Mouse (Mus musculus): ENCODE data around the gene Rarres1. TPM values are rescaled to one million over a fixed set of nuclear protein-coding genes. Genes with fewer than 3 reads are reported as not detected.

The Rarres1 gene
- polyA plus RNA-seq, 1 experiment from 2014 or later = 1.6 TPM

DNA sequence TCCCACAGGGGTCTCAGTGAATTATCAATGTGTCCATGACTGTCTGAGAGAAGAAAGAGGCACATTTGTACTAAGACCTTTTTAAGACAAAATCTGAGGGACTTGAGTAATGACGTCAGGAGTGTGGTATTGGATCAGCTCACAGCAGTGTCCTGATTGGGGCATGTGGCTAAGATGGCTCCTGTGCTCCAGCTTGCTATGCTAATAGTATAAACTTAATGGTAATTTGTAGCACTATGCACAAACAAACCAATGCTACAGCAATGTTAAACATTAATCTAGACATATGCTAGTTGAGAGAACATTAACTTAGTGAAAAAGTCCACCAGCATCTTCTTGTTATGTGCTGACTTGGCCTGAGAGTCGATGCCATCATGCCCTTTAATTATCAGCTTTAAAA, 30.1 kb downstream of the Rarres1 start:
- Histone ChIP-seq H3K9ac (no peak overlapping the region), H3K36me3 (no peaks in the 10 kb centered on the region), H3K4me2 (no peak overlapping the region), H3K4me1 (no peaks in the 10 kb centered on the region), H3K9me3 (replicated peaks) (no peaks in the 10 kb centered on the region), H3K4me3 (no peak overlapping the region), H3K27me3 (replicated peaks) (no peaks in the 10 kb centered on the region), H3K27ac (no peak overlapping the region)
- ATAC-seq = no peak
- WGBS (ENCODE audit: insufficient replicate concordance) = 67% methylated on average over 2 of the region's 2 CpGs

- Histone ChIP-seq H3K4me3 (no peak overlapping the region), H3K27me3 (replicated peaks) (no peaks in the 10 kb centered on the region), H3K9ac (no peak overlapping the region), H3K27ac (no peak overlapping the region), H3K4me2 (no peak overlapping the region), H3K9me3 (replicated peaks) (no peaks in the 10 kb centered on the region), H3K4me1 (no peaks in the 10 kb centered on the region), H3K36me3 (0 out of 2 replicates have a peak, but pooled peaks cover 8% of the 10 kb centered on the region)
- ATAC-seq = no peak
- WGBS (ENCODE audit: insufficient replicate concordance) = 74% methylated on average over 10 of the region's 10 CpGs
Measured at GRCm38 (mm10) chr3:67482400-67482799, 32.9 kb downstream of the Rarres1 start.

DNA sequence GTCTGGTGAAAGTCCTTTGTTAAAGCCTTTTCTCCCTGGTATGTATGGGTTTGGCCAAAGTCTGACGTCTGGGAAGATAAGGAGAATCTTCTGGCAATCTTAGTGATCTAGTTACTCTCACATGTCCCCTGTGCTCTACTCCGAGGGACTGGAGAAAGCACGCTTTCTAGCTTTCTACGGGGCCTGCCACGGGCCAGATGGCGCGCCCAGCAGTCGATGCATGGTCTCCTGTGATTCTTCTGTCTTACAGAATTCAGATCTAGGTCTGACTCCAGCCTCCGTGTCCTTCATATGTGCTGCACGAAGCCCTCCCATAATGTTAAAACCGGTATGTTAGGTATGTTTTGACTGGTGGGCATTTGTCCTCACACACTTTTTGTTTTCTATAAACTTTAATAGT, 35.5 kb downstream of the Rarres1 start:
- 85% methylated on average over 11 of the region's 11 CpGs for WGBS (ENCODE audit: insufficient replicate concordance)
- Histone ChIP-seq H3K36me3 (peaks cover 30% of the 10 kb centered on the region), H3K4me2 (no peak overlapping the region), H3K4me1 (no peaks in the 10 kb centered on the region), H3K27ac (no peak overlapping the region), H3K4me3 (no peak overlapping the region), H3K9ac (no peak overlapping the region), H3K9me3 (replicated peaks) (no peaks in the 10 kb centered on the region), H3K27me3 (replicated peaks) (no peaks in the 10 kb centered on the region)
- ATAC-seq = no peak

GRCm38 (mm10) chr3:67473438-67473837, 41.9 kb downstream of the Rarres1 start:
- WGBS (ENCODE audit: insufficient replicate concordance) = 87% methylated on average over 6 of the region's 6 CpGs
- no peak for ATAC-seq
- H3K27me3 ChIP-seq (replicated peaks) = no peaks in the 10 kb centered on the region
- no peaks in the 10 kb centered on the region for H3K9me3 ChIP-seq (replicated peaks)
- H3K36me3 ChIP-seq = peaks cover 65% of the 10 kb centered on the region
- H3K9ac ChIP-seq = no peak overlapping the region
- peaks cover 14% of the 10 kb centered on the region for H3K4me1 ChIP-seq
- no peak overlapping the region for H3K4me3 ChIP-seq
- H3K4me2 ChIP-seq = no peak overlapping the region
- no peak overlapping the region for H3K27ac ChIP-seq

- H3K4me2 ChIP-seq = no peak overlapping the region; the same call in 1 of the 2 replicates
- H3K36me3 ChIP-seq = peaks cover 67% of the 10 kb centered on the region
- H3K9ac ChIP-seq = no peak overlapping the region
- WGBS (ENCODE audit: insufficient replicate concordance) = 45% methylated on average over 4 of the region's 4 CpGs
- H3K4me1 ChIP-seq = peaks cover 14% of the 10 kb centered on the region
- H3K4me3 ChIP-seq = no peak overlapping the region
- peak; percentile 89 for ATAC-seq
- H3K27ac ChIP-seq = peak overlapping the region; percentile 56; the same call in 1 of the 2 replicates
- H3K9me3 ChIP-seq (replicated peaks) = no peaks in the 10 kb centered on the region
- no peaks in the 10 kb centered on the region for H3K27me3 ChIP-seq (replicated peaks)
Measured at GRCm38 (mm10) chr3:67471408-67472127, 43.8 kb downstream of the Rarres1 start.

- H3K4me3 ChIP-seq = no peak overlapping the region
- no peak overlapping the region for H3K9ac ChIP-seq
- 83% methylated on average over 2 of the region's 2 CpGs for WGBS (ENCODE audit: insufficient replicate concordance)
- H3K4me2 ChIP-seq = no peak overlapping the region
- no peak overlapping the region for H3K27ac ChIP-seq
- H3K9me3 ChIP-seq (replicated peaks) = no peaks in the 10 kb centered on the region
- peaks cover 40% of the 10 kb centered on the region for H3K36me3 ChIP-seq
- H3K4me1 ChIP-seq = peaks cover 34% of the 10 kb centered on the region
- H3K27me3 ChIP-seq (replicated peaks) = no peaks in the 10 kb centered on the region
- no peak for ATAC-seq
Measured at GRCm38 (mm10) chr3:67467281-67467680, 48.0 kb downstream of the Rarres1 start.

GRCm38 (mm10) chr3:67466576-67466975, 48.7 kb downstream of the Rarres1 start:
- no peak overlapping the region for H3K9ac ChIP-seq
- no peak overlapping the region for H3K4me2 ChIP-seq
- no peak overlapping the region for H3K4me3 ChIP-seq
- no peak overlapping the region for H3K27ac ChIP-seq
- no peaks in the 10 kb centered on the region for H3K27me3 ChIP-seq (replicated peaks)
- WGBS (ENCODE audit: insufficient replicate concordance) = 83% methylated on average over 5 of the region's 5 CpGs
- H3K36me3 ChIP-seq = peaks cover 36% of the 10 kb centered on the region
- peaks cover 27% of the 10 kb centered on the region for H3K4me1 ChIP-seq
- ATAC-seq = no peak
- H3K9me3 ChIP-seq (replicated peaks) = no peaks in the 10 kb centered on the region

DNA sequence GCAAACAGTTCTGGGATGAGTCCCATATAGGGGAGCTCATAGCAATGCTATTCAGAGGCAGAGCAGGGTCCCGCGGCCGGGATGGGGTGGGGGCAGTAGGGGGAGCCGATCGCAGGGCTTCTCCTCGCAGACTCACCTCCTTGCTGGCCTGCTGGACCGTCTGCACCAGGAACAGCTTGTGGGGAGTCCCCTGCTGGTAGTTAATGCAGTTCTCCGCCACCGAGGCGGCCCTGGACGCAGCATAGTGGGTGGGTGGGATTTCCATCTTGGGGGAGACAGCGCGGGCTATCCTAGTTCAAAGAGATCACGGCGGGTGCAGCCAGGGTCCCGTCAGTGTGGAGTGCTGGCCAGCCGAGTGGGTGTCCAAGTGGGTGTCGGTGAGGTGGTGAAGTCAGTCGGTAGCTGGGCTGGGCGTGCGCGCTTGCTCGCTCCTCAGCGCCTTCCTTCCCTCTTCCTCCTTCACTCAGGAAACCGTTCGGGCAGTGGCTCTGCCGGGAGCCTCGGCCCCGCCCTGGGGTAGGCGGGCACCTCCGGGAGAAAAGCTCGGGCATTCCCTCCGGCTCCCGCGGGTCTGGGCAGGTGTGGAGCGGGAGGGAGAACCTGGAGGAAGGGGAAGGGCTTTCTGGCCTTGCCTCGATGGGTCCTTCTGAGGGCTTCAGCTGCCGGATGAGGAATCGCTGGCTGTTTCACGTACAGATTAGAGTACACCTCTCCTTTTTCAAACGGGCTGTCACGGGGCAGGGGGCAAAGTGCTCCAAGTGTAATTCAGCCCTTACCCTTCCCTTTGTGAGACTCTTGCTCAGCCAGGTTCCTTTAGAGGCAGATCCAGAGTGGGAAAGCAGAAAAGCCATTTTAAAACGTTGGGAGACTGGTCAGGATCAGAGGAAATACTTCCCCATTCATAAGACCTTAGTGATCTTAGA, 51.6 kb downstream of the Rarres1 start, which contains the start of gene Lxn:
Lxn (minus strand) TSS at position 477 of the 923 bp plus-strand sequence.
- ATAC-seq = peak; percentile 86
- Histone ChIP-seq H3K4me3 (peak within 1 kb of the TSS; percentile 65), H3K4me1 (peaks cover 21% of the 10 kb centered on the region), H3K27me3 (replicated peaks) (no peaks in the 10 kb centered on the region), H3K4me2 (peak within 1 kb of the TSS; percentile 93), H3K27ac (peak within 1 kb of the TSS; percentile 56), H3K9me3 (replicated peaks) (no peaks in the 10 kb centered on the region), H3K36me3 (peaks cover 44% of the 10 kb centered on the region), H3K9ac (peak within 1 kb of the TSS; percentile 72)
- 2% methylated on average over 43 of the region's 43 CpGs for WGBS (ENCODE audit: insufficient replicate concordance)

GRCm38 (mm10) chr3:67463001-67463400, 52.3 kb downstream of the Rarres1 start:
- Histone ChIP-seq H3K4me3 (peak overlapping the region; percentile 65), H3K27ac (peak overlapping the region; percentile 56), H3K9ac (peak overlapping the region; percentile 72), H3K9me3 (replicated peaks) (no peaks in the 10 kb centered on the region), H3K4me1 (peaks cover 21% of the 10 kb centered on the region), H3K36me3 (peaks cover 45% of the 10 kb centered on the region), H3K4me2 (peak overlapping the region; percentile 93), H3K27me3 (replicated peaks) (no peaks in the 10 kb centered on the region)
- ATAC-seq = no peak
- 8% methylated on average over 12 of the region's 12 CpGs for WGBS (ENCODE audit: insufficient replicate concordance)

DNA sequence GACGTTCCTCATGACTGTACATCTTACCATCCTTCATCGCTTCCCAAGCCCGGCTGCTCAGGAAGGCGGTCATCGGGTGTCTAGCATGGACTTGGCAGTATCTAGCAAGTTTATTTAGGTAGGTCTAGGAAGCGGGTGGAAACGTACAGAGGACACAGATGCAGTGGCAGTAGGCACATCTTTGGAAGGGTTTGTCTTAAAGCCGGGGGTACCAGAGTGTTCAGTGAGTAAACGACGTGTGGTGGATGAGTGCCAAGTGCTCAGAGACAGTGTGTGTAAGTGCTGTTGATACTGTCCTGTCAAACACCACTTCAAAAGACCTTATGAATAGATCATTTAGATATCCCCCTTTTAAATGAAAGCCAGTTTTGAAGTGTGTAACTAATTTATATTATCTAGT, 52.7 kb downstream of the Rarres1 start:
- 0 out of 2 replicates have a peak overlapping the region, but pooled peaks have one; percentile 65 for H3K4me3 ChIP-seq
- H3K27ac ChIP-seq = no peak overlapping the region
- no peak for ATAC-seq

DNA sequence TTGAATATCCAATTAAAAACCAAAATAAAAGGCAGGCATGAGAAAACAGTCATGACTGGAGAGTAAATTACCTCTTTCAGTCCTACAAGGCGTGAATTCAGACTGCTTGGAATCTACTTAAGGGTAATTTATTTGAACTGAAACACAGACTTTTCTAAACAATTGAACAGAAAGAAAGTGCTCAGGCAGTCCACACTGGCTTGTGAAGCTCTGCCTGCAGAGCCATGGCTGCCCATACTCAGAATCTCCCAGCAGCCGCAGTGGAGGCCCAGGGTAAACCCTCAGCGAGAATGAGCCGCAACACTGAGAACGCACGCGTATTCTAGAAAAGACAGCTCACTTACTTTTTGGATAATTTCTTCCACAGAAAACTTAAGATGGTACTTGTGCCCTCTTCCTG, 53.3 kb downstream of the Rarres1 start:
- no peaks in the 10 kb centered on the region for H3K9me3 ChIP-seq (replicated peaks)
- no peak overlapping the region for H3K27ac ChIP-seq
- no peak overlapping the region for H3K4me3 ChIP-seq
- peaks cover 21% of the 10 kb centered on the region for H3K4me1 ChIP-seq
- no peak for ATAC-seq
- no peak overlapping the region for H3K9ac ChIP-seq
- H3K27me3 ChIP-seq (replicated peaks) = no peaks in the 10 kb centered on the region
- peak overlapping the region; percentile 93; the same call in 1 of the 2 replicates for H3K4me2 ChIP-seq
- peaks cover 48% of the 10 kb centered on the region for H3K36me3 ChIP-seq
- WGBS (ENCODE audit: insufficient replicate concordance) = 90% methylated on average over 7 of the region's 7 CpGs

More for the DNA sequence above, 52.7 kb downstream of the Rarres1 start:
- WGBS (ENCODE audit: insufficient replicate concordance) = 65% methylated on average over 10 of the region's 10 CpGs
- peak overlapping the region; percentile 93 for H3K4me2 ChIP-seq
- H3K27me3 ChIP-seq (replicated peaks) = no peaks in the 10 kb centered on the region
- 0 out of 2 replicates have a peak overlapping the region, but pooled peaks have one; percentile 72 for H3K9ac ChIP-seq
- H3K36me3 ChIP-seq = peaks cover 44% of the 10 kb centered on the region
- no peaks in the 10 kb centered on the region for H3K9me3 ChIP-seq (replicated peaks)
- peaks cover 21% of the 10 kb centered on the region for H3K4me1 ChIP-seq

DNA sequence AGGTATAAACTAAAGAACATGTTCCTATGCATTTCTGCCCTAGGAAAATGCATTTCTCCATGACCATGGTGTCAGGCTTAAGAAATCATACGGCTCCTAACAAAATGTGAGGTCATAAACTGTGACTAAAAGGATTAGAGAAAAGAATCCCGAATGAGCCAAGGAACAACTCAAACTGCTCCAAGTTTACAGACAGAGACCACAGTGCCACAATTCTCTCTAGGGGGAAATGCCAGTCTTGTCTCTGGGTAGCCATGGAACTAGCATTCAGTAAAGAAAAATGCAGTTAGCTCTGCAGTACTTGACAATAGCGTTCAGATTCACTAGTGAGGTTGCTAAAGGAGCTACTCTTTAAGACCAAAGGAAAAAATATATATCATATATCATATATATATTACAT, 55.4 kb downstream of the Rarres1 start:
- no peak overlapping the region for H3K9ac ChIP-seq
- 83% methylated on average over 3 of the region's 3 CpGs for WGBS (ENCODE audit: insufficient replicate concordance)

More for the DNA sequence above, 55.4 kb downstream of the Rarres1 start:
- Histone ChIP-seq H3K9me3 (replicated peaks) (no peaks in the 10 kb centered on the region), H3K4me3 (no peak overlapping the region), H3K36me3 (peaks cover 59% of the 10 kb centered on the region), H3K4me2 (no peak overlapping the region), H3K27ac (no peak overlapping the region), H3K4me1 (peaks cover 21% of the 10 kb centered on the region), H3K27me3 (replicated peaks) (no peaks in the 10 kb centered on the region)
- ATAC-seq = no peak
